Mouse (Mus musculus) right cerebral cortex, postnatal 14 days (tissue): ENCODE measurements around the gene Hacd2.
A peak's percentile ranks its signal among the peaks of the same experiment; 100 is the strongest.

ENCODE experiments used
- DNase-seq: peaks from one replicate; pipeline ENCODE4 v3.0.0; 2022

The Hacd2 gene

DNA sequence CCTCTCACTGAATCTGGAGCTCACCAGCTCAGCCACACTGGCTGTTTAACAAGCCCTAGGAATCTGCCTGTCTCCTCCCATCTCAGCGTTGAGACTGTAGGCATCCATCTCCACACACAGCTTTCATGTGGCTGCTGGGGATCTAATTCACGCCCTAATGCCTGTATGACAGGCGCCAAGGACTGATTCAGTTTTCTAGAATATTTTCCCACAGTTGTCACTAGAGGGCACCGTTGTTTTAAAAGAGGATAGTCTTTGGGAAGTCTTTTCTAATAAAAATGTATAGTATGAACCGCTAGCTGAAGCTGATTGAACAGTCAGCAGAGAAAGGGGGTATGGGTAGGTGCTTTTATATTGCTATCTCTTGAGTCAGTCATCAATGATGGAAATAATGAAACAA lies 34.1 kb downstream of the Hacd2 start:
- DNase-seq = no peak

DNA sequence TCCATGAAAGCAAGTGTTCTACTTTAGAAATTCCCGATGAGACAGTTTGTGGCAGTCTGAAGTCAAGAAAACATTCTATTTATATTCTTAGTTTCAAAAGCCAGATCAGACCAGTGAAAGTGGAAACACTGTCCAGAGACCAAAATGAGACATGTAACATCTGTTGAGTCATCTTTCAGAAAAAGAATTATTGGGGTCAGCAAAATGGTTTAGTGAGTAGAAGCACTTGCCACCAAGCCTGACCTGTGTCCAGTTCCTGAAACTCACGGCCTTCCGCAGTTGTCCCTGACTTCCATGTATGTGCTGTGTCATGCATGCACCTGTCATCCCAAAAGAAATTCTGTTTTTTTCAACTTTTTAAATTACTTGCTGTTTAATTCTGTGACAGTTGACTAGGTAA lies 34.6 kb downstream of the Hacd2 start:
- DNase-seq = no peak

DNA sequence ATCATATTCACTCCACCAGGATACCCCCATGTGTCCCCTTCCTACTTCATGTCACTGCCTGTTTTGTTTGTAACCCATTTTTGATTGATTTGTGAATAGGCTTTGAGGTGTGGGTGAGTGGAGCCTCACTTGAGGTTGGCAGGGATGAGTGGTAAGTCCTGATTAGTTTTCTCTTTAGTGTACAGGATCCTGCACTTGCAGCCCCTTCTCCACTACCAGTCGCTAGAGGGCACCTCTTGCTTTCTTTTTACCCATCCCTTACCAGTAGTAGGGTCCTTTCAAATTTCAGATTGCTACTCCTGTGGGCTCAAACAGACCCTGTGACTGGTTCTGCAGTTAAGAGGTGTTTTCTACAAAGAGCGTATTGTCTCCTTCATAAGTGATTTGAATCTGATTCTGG lies 38.8 kb downstream of the Hacd2 start:
- no peak for DNase-seq

DNA sequence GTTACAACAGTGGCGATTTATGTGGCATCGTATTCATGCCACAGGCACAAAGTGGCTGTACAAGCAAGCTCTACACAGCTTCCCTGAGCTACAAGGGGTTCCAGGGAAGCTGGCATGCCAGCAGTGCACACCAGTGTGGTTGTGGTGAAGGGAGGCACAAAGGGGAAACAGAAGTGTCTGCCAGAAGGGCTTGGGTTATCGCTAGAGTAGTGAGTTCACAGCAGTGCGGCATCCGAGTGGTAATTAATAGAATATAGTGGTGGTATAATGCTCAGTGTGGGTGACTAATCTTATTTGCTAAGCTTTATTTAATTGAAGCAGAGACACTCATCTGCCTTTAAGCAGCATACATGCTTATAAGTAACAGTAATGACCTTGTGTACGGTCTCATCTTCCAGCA lies 43.5 kb downstream of the Hacd2 start:
- DNase-seq = no peak

DNA sequence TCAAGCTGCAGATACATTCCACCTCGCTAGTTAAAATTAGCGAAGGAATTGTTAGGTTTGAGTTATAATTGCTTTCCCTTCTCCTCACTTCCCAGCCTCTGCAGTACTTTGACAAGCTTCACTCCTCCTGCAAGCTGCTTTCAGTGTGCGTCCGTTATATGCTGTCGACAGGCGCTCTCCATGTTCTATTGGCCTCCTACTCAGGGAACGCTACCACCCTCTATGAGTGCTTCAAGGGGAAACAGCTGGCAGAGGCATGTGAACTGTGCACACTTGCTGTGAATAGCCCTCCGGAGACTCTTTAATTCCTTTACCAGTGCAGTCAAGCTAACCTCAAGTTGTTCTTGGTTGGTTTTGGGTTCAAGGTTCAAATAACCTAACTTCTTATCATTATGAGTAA lies 44.9 kb downstream of the Hacd2 start:
- no peak for DNase-seq

DNA sequence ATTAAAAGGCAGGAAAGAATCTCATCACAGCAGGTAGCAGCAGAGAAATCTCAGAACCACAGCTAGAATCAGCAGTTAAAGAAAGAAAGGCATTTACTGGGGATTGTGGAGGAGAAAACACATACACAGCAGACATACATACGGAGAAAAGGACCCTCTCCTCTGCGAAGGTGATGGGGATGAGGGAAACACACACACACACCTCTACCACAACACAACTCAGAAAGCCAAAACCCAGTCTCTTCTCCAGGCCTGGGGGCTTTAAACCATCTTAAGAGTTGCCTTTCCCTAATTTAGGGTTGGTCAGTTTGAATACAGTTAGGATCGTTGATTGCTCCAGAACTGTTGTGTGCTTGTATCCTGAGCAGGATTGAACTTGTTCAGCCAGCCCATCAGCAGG lies 45.4 kb downstream of the Hacd2 start:
- no peak for DNase-seq

DNA sequence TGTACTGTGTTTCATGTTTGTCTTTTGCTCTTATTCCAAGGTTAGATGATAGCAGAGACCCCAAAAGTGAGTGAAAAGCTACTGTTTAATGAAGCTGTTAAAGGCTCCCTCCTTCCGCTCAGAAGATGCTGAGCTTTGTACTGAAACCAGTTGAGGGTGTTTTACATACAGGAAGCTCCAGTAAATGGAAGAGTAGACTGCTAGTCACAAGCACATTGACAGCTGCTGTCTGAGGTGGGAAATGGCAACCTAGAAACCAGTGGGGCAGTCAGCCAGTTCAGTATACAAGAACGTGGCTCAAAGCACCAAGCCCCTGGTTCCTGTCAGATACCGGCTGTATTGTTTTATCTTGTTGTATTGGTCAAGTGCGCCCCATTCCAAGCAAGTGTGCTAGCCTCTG lies 46.7 kb downstream of the Hacd2 start:
- DNase-seq = no peak

DNA sequence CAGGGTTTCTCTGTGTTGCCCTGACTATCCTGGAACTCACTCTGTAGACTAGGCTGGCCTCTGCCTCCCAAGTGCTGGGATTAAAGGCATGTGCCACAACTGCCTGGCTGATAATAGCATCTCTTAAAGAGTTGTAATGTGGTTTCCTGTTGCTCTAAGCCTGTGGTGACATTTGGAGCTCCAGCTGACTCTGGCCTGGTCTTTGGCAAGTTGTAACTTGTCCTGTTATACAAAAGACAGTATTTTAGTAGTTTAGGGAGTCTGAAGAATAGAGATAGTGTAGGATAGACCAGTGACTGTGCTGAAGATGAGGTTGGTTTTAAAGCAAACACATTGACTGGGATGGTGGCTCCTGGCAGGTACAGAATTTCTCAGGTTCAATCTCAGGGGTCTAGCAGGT lies 52.2 kb downstream of the Hacd2 start:
- no peak for DNase-seq

DNA sequence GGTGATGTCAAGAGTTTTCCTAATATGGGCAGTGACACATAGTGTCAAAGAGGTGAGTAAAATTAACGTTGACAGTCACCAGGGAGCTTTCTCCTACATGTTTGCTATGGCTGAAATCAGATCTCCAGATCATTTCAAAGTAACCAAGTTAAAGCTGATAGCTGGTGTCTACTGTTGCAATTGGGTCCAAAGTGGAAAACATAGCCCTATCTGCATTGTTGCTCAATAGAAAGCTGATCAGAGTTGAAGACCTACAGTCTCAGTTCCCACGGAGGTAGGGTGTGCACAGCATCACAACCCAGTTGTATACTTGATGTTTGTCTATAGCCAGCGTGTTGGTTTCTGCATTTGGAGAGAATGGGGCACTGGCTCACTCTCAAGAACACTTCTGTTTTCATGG lies 53.4 kb downstream of the Hacd2 start:
- DNase-seq = no peak

DNA sequence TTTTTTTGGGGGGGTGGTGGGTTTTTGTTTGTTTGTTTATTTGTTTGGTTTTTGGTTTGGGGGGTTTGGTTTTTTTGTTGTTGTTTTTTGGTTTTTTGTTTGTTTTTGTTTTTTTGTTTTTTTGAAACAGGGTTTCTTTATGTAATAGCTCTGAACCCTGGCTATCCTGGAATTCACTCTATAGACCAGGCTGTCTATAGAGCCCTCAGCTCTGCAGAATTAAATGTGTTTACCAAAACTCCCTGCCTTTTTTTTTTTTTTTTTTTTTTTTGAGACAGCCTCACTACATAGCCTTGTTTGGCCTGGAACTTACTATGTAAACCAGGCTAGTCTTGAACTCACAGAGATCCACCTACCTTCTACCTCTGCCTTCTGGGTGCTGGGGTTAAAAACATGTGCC lies 71.3 kb downstream of the Hacd2 start:
- DNase-seq = no peak

DNA sequence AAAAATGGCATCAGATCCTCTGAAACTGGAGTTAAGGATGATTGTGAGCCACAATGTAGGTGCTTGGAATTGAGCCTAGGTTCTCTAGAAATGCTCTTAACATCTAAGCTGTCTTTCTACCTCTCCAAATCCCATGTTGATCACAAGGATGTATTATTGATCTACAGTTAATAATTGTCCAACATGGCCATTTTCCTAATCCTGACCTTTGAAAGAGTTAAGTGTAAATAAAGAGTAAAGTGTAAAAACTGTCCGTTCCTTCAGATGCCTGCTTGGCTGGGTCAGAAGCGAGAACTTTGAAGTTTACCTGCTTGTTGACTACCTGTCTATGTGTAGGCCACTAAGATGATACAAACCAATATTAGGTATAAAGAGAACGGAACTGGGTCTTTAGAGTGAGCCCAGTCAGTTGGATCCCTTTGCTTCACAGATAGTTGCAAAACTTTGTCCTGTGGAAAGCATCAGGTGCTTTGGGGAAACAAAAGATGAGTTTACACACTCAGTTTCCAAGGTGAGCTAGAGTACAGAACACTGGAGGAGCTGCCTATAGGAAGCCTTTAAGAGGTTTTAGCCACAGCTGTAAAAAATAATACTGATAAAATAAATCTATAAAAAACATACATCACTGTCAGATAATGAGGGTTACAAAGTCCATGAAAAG lies 75.8 kb downstream of the Hacd2 start:
- DNase-seq = no peak

DNA sequence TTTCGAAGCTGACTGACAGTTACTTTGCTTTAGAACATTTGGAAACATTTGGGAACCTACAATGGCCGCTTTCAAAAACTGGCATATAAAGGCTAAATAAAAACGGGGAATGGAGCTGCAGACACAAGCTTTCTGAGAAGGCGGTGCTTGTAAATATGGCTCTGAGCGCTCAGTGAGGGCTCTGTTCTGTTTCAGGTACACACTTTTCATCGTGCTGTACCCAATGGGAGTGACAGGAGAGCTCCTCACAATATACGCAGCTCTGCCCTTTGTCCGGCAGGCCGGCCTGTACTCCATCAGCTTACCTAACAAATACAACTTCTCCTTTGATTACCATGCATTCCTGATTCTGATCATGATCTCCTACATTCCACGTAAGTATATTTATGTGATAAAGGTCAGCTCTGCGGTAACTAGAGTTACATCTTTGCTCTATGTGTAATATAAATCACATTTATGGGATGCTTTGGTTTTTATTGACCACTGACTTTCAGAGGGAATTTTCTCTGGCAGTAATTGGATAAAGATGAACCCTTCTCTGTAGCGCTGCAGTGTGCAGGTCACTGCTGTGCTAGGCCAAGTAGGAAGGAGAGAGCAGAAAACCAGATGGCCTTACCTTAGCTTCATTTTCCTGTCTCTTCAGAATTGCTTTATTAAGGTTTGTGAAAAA lies 79.7 kb downstream of the Hacd2 start:
- no peak for DNase-seq

DNA sequence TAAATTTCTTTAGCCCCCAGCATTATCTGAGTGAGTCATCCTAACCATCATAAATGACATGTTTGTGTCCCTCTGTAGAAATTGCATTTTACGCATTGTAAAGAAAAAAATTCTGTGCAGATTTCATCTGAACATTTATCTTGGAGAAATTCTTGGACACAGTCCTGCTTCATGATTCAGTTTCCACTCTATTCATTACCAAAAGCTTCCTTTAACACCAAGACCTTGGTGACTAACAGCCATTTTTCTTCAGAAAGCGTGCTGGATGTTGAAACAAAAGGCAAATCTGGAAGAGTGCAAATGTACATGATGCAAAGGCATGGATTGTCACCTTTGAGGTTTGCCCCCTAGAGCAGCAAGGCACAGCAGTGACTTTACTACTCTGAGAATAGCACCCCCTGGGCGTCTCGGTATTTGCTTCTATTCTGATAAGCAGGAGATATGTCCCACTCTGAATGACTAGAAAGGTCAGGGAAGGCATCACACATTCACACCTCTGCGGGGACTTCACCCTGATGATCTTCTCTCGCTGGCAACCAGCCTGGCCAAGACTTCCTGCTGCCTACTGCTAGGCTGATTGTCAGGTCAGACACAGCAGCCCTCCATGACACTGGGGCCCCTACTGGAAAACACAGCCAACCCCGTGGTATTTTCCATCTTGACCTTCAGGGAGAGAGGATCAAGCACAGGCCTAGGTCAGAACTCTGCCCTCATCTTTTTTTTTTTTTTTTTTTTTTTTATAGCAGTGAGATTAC lies 80.8 kb downstream of the Hacd2 start:
- no peak for DNase-seq

DNA sequence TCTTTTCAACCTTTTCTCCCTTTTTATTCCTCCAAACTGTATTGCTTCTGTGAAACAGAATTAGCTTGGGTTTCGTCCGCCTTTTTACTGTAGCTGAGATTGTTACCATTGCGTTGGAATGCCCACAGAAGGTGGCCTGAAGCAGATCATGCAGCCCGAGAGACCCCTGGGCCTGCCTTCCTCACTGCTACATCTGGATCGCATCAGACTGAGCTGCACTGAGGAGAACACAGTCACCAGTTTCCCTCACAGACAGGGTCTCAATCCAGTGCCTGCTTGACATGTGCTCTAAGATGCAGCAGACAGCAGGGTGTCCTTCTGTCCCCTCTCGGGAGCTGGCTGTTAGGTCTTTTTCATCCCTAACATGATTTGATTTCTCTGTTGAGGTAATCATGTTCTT lies 85.8 kb downstream of the Hacd2 start:
- DNase-seq = no peak

DNA sequence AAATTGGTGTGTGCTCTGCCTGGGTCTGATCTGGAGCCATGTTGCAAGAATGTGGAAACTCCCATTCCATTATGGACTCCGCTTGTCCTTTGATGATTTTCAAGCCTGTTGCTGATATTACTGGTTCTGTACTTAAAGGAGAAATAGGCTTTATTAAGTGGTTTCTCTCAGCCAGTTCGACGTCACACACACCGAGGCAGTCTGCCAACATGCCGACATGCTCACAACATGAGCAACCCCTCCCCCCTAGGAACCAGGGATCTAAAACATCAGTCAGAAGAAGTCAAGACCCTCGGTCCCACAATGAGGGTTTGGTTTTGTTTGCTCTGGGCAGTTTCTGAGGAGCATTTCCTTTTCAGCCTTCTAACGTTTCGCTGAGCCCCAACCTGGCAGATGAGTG lies 86.9 kb downstream of the Hacd2 start:
- no peak for DNase-seq

DNA sequence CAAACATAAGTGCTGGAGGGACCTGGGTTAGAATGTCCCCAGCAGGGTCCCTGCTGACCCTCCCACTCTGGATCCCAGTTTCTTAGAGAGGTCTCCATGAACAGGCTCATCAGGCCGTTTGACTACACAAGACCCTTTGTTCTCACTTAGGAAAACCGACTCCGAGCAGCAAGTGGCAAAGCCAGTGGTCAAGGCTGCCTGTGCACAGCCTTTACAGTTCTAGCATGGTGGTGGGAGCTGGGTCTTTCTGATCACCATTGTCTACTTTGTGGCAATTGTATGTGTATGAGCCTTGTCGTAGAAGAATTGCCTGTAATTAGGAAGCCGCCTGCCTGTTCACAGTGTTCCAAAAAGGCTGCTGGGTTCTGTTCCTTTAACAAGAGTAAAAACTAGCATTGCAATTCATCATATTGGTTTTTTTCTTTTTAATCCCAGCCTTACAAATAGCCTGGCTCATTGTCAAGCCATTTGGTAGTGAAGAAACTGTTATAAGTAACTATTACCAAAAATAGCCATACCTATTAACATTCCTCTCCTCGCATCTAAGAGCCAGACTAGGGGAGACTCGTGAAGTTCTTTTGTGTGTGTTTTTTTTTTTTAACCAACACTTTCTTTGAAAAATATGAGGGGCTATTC lies 87.5 kb downstream of the Hacd2 start:
- DNase-seq = no peak

DNA sequence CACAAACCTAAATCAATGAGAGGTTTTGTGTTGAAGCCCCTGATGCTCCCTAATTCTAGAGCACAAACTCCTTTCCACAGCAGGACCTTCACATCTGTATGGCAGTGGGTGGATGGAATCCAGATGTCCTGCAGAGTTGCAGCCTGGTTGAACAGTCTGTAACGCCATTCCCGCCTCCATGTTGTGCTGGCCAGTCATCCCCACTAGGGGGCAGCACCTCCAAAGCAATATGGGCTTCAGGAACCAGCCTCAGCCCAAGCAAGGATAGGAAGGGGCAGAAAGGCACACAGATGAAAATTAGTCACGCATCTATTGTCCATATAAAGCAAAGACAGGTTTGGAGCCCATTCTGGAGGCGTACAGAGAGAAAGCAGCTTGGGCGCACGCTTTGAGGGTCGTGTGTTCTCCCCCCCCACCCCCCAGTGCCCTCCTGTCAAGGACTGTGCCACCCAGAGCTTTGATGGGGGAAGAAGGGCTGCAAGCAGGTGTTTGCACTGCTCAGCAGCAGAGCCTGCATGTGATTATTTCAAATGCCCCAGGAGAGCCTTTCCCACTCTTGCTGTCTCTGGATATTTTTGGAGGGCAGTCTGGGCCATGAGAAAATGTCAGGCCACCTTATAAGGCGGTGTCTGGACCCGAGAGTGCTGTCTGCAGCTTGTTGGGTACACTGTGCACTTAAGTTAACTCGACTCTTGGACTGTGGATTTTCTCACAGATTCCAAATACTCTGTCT lies 88.3 kb downstream of the Hacd2 start:
- peak; percentile 87 for DNase-seq

DNA sequence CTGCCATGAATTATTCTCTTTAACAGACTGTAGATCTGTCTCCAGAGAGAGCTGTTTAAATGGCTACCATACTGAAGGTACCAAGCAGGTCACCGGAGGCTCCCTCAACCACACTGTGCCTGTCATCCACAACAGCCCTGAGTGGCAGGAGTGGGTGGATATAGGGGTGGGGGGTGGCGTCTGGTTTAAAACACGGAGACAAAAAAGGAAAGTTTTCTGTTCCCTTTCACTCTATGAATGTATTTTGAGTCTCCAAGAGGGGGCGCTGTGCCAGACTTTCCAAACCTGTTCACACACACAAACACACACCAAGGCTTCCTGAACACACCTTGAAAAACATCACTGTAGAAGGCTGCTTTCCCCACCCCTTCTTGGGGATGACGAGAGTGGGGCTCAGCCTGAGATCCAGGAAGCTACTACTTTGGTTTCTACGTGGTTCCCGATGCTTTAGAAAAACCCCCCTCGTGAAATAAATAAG lies 89.0 kb downstream of the Hacd2 start:
- DNase-seq = peak; percentile 61

DNA sequence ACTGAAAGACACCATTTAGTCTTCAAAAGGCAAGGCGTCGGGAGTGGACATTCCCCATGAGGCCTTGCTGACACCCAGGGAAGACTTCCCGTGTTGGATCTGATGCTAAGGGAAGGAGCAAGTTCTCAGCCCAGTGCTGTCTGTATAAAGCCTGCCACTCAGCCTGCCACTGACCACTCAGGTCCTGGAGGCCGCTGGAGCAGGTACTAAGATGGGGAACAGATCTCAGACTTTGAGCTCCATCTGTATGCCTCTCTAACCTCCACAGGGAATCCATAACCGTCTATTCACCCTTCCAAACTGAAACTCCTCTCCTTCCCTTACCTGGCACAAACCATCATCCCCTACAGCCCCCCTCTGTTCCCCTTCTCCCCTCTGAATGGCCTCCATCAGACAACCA lies 91.3 kb downstream of the Hacd2 start:
- DNase-seq = no peak

DNA sequence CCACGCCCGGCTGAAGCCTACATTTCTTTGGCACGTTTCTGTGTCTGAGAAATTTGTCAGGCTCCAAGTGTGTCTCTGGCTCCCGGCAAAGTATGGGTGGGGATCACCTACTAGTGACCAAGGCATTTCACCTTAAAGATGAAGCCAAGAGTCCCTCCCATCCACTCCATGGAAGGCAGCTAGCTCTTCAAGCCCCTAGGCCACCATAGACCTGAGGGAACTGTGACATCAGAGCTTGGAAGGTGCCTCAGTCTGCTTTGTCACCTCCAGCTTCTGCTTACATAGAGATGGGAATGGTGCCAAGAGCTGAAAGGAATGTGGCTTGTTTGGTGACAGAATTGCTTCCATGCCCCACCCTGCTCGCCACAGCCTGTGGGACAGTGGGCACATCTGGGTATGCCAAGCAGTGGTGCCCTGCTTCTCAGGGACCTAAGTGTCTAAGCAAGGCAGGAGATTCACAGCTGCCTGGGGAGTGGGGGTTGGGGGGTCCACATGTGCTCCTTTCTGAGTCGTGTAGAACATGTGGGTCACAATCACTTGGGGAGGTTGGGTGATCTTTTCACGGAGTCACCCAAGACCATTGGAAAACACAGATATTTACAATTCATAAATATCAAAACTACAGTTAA lies 94.2 kb downstream of the Hacd2 start:
- DNase-seq = no peak

DNA sequence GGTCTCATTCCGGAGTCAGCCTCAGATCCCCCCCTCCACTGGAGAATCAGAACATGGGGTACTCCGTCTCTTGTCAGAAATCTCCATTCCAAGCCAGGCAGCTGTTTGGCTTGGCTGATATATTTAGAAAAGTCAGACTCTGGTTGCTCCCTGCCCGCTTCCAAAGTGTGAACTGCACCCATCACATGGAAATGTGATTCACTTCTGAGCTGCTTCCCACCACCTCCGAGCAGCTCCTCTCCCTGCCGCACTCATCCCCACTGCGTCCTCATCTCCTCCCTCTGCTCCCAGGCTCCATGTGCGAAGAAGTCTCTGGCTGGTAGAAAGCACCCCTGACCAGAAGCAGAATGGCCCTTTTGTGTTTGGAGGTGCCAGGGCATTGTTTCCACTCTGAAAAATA lies 95.2 kb downstream of the Hacd2 start:
- no peak for DNase-seq

DNA sequence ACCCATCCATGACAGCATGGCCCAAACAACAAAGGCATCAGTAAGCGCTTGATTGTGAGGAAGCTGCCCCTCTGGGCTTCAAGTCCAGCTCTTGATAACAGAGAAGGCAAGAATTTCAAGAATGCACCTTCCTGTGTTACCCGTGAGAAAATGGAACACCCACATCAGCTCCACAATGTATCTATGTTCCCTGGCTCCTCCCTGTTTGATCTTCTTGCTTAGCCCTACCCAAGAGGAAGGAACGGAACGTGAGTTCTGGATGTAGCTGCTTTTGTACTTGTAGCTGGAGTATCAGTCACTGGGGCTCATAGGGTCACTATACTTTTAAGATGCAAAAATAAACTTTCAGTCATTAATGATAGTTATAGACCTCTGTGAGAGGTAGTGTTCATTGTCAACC lies 98.4 kb downstream of the Hacd2 start:
- no peak for DNase-seq

DNA sequence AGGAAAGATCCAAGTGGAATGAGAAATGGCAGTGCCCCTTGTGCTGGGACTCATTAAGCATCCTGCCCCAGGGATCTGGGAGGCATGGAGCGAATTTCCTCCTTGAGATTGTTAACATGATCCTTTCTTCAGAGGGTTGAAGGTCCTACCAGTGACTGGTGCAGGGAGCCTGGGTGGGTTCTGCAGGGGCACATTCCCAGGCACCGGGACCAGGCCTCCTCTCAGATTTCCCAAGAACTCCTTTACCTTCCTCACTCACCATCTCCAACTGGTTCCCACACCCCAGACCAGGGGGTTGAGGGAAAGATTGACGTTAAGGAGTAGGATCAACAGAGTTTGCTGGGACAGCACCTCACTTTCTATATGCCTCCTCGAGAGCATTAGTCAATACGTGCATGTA lies 105.0 kb downstream of the Hacd2 start:
- DNase-seq = no peak
